Mouse (Mus musculus): ENCODE measurements at regions not wholly inside any gene's neighbourhood (a gene's known extent, or its start where the extent isn't known, plus 50 kb on each side); places are given as distances from the start of the nearest gene placed in this dataset.
A peak's percentile ranks its signal among the peaks of the same experiment; 100 is the strongest.

GRCm38 (mm10) chr13:41694749-41695419, 89.2 kb downstream of the Tmem170b start:
- TF ChIP-seq CTCF (IDR thresholded peaks at IDR 0.05; ENCODE audit: borderline replicate concordance, extremely low read depth, insufficient read depth, insufficient read length) (no peak), POLR2A (IDR thresholded peaks at IDR 0.05; ENCODE audit: borderline replicate concordance, extremely low read depth, insufficient read depth, insufficient read length, poor library complexity, severe bottlenecking) (no peak)
- no peak for DNase-seq (ENCODE audit: low read depth)

GRCm38 (mm10) chr13:41696767-41697445, 91.2 kb downstream of the Tmem170b start:
- DNase-seq (ENCODE audit: low read depth), result no peak
- TF ChIP-seq POLR2A (IDR thresholded peaks at IDR 0.05; ENCODE audit: borderline replicate concordance, extremely low read depth, insufficient read depth, insufficient read length, poor library complexity, severe bottlenecking) (no peak), CTCF (IDR thresholded peaks at IDR 0.05; ENCODE audit: borderline replicate concordance, extremely low read depth, insufficient read depth, insufficient read length) (no peak)

GRCm38 (mm10) chr13:41701345-41701744, 95.6 kb downstream of the Tmem170b start:
- peak; percentile 76 for DNase-seq (ENCODE audit: low read depth)
- no peak for TF ChIP-seq POLR2A (IDR thresholded peaks at IDR 0.05; ENCODE audit: borderline replicate concordance, extremely low read depth, insufficient read depth, insufficient read length, poor library complexity, severe bottlenecking)
- TF ChIP-seq CTCF (IDR thresholded peaks at IDR 0.05; ENCODE audit: borderline replicate concordance, extremely low read depth, insufficient read depth, insufficient read length), result no peak

GRCm38 (mm10) chr13:41701829-41702231, 96.1 kb downstream of the Tmem170b start:
- TF ChIP-seq POLR2A (IDR thresholded peaks at IDR 0.05; ENCODE audit: borderline replicate concordance, extremely low read depth, insufficient read depth, insufficient read length, poor library complexity, severe bottlenecking) (no peak), CTCF (IDR thresholded peaks at IDR 0.05; ENCODE audit: borderline replicate concordance, extremely low read depth, insufficient read depth, insufficient read length) (no peak)
- DNase-seq (ENCODE audit: low read depth), result peak; percentile 88

GRCm38 (mm10) chr13:41703196-41703595, 97.5 kb downstream of the Tmem170b start:
- no peak for TF ChIP-seq CTCF (IDR thresholded peaks at IDR 0.05; ENCODE audit: borderline replicate concordance, extremely low read depth, insufficient read depth, insufficient read length)
- TF ChIP-seq POLR2A (IDR thresholded peaks at IDR 0.05; ENCODE audit: borderline replicate concordance, extremely low read depth, insufficient read depth, insufficient read length, poor library complexity, severe bottlenecking), result no peak
- DNase-seq (ENCODE audit: low read depth), result no peak

- no peak for DNase-seq (ENCODE audit: low read depth)
- TF ChIP-seq CTCF (IDR thresholded peaks at IDR 0.05; ENCODE audit: borderline replicate concordance, extremely low read depth, insufficient read depth, insufficient read length) (no peak), POLR2A (IDR thresholded peaks at IDR 0.05; ENCODE audit: borderline replicate concordance, extremely low read depth, insufficient read depth, insufficient read length, poor library complexity, severe bottlenecking) (no peak)
Observed at GRCm38 (mm10) chr13:41703618-41704017, 97.9 kb downstream of the Tmem170b start.

- TF ChIP-seq POLR2A (IDR thresholded peaks at IDR 0.05; ENCODE audit: borderline replicate concordance, extremely low read depth, insufficient read depth, insufficient read length, poor library complexity, severe bottlenecking), result no peak
- no peak for TF ChIP-seq CTCF (IDR thresholded peaks at IDR 0.05; ENCODE audit: borderline replicate concordance, extremely low read depth, insufficient read depth, insufficient read length)
- no peak for DNase-seq (ENCODE audit: low read depth)
Observed at GRCm38 (mm10) chr13:41704806-41705205, 99.1 kb downstream of the Tmem170b start.

- no peak for DNase-seq (ENCODE audit: low read depth)
- TF ChIP-seq POLR2A (IDR thresholded peaks at IDR 0.05; ENCODE audit: borderline replicate concordance, extremely low read depth, insufficient read depth, insufficient read length, poor library complexity, severe bottlenecking), result no peak
Observed at GRCm38 (mm10) chr13:41705636-41706035, 99.9 kb downstream of the Tmem170b start.

GRCm38 (mm10) chr13:41707811-41708210, 102.1 kb downstream of the Tmem170b start:
- no peak for TF ChIP-seq CTCF (IDR thresholded peaks at IDR 0.05; ENCODE audit: borderline replicate concordance, extremely low read depth, insufficient read depth, insufficient read length)
- TF ChIP-seq POLR2A (IDR thresholded peaks at IDR 0.05; ENCODE audit: borderline replicate concordance, extremely low read depth, insufficient read depth, insufficient read length, poor library complexity, severe bottlenecking), result no peak

GRCm38 (mm10) chr13:41709071-41709470, 103.4 kb downstream of the Tmem170b start:
- no peak for TF ChIP-seq POLR2A (IDR thresholded peaks at IDR 0.05; ENCODE audit: borderline replicate concordance, extremely low read depth, insufficient read depth, insufficient read length, poor library complexity, severe bottlenecking)
- TF ChIP-seq CTCF (IDR thresholded peaks at IDR 0.05; ENCODE audit: borderline replicate concordance, extremely low read depth, insufficient read depth, insufficient read length), result no peak
- DNase-seq (ENCODE audit: low read depth), result no peak

More at GRCm38 (mm10) chr13:41707811-41708210, 102.1 kb downstream of the Tmem170b start:
- DNase-seq (ENCODE audit: low read depth), result no peak

GRCm38 (mm10) chr13:41709475-41710227, 103.9 kb downstream of the Tmem170b start:
- DNase-seq (ENCODE audit: low read depth), result peak; percentile 97
- TF ChIP-seq CTCF (IDR thresholded peaks at IDR 0.05; ENCODE audit: borderline replicate concordance, extremely low read depth, insufficient read depth, insufficient read length), result peak; percentile 81
- TF ChIP-seq POLR2A (IDR thresholded peaks at IDR 0.05; ENCODE audit: borderline replicate concordance, extremely low read depth, insufficient read depth, insufficient read length, poor library complexity, severe bottlenecking), result no peak
